ENCODE assay signal across 8 mouse cellular contexts in the genomic region with DNA sequence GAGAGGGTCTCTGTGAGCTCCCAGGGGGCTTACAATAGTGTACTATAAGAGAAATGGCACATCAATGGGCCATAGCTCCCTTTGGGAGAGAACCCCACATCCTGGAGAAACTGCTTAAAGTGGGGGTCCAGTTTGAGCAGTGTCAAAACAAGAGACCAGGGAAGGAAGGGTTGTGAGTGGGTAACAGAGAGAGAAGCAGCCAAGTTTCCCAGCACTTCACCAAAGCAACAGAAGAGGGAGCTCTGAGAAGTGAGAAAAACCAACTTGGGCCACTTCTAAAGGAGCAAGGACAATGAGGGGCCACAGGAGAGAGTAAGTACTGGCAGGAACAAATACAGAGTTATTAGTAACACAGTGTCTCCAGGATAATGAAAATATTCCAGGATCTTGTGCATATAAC. TPM values are rescaled to one million over a fixed set of nuclear protein-coding genes. Genes with fewer than 3 reads are reported as not detected.
A peak's percentile ranks its signal among the peaks of the same experiment; 100 is the strongest.
DNase-seq lines count a peak whose midpoint lies in the region; ATAC-seq and TF ChIP-seq lines count a peak whose summit lies in the region.
"Had no signal": no experiment of that assay in that cellular context is flagged by ENCODE, and none has a peak within 500 bp of the region (broad histone marks: within the 10 kb centered on the region; RNA-seq: fewer than 3 reads in every experiment).

No protein-coding gene starts in this region.

- H3K4me1 ChIP-seq in hindbrain, embryonic 12.5 days, result no peaks in the 10 kb centered on the region

- no peak for ATAC-seq in hindbrain, embryonic 12.5 days (ENCODE audit: low FRiP score)
- ATAC-seq: forebrain, embryonic 16.5 days had no signal

- H3K36me3 ChIP-seq in hindbrain, embryonic 12.5 days, result no peaks in the 10 kb centered on the region

- H3K27me3 ChIP-seq in hindbrain, embryonic 12.5 days, result no peaks in the 10 kb centered on the region

- H3K9me3 ChIP-seq in hindbrain, embryonic 12.5 days (replicated peaks), result no peaks in the 10 kb centered on the region

- no peak overlapping the region for H3K27ac ChIP-seq in hindbrain, embryonic 12.5 days

- TF ChIP-seq POLR2A in brain, embryonic 14.5 days (IDR thresholded peaks at IDR 0.05; ENCODE audit: borderline replicate concordance, extremely low read depth, insufficient read depth, insufficient read length, poor library complexity, severe bottlenecking), result no peak

- no peak overlapping the region for H3K9ac ChIP-seq in hindbrain, embryonic 12.5 days

- peak; percentile 50; the same call in 1 of the 2 replicates for TF ChIP-seq CTCF in brain, embryonic 14.5 days (IDR thresholded peaks at IDR 0.05; ENCODE audit: borderline replicate concordance, extremely low read depth, insufficient read depth, insufficient read length)

- DNase-seq in kidney, adult 9 months, result peak; percentile 42
- no peak for DNase-seq in kidney, adult 11 months
- DNase-seq in Muller cell, postnatal 12 days (ENCODE audit: inconsistent ontology term), result peak; percentile 40
- no peak for DNase-seq in brain, embryonic 14.5 days (ENCODE audit: low read depth)
- DNase-seq in lung, postnatal 10 days, result peak; percentile 61
- DNase-seq in frontal cortex, postnatal 36 days (ENCODE audit: low spot score in 2 of 2), result no peak

- no peak overlapping the region for H3K4me2 ChIP-seq in hindbrain, embryonic 12.5 days (replicated peaks)

- H3K4me3 ChIP-seq in hindbrain, embryonic 12.5 days, result no peak overlapping the region

RNA-seq across cellular contexts. Expression of a gene that starts 0.7 kb away (rescaled TPM):
- polyA plus RNA-seq in brain, embryonic 14.5 days (2012; rRNA removed), result not detected in 2 replicates
- not detected in 2 replicates for polyA plus RNA-seq in hindbrain, embryonic 12.5 days (2016; fragmentation: Nextera tagmentation; extraction: Ambion mirVana)
- polyA plus RNA-seq: forebrain, embryonic 16.5 days had no signal

RNA-seq across cellular contexts. Expression of a gene that starts 34.8 kb away (rescaled TPM):
- polyA plus RNA-seq in brain, embryonic 14.5 days (2012; rRNA removed), result not detected in 2 replicates
- not detected in 2 replicates for polyA plus RNA-seq in hindbrain, embryonic 12.5 days (2016; fragmentation: Nextera tagmentation; extraction: Ambion mirVana)
- polyA plus RNA-seq: forebrain, embryonic 16.5 days had no signal

RNA-seq across cellular contexts. Expression of a gene that starts 48.4 kb away (rescaled TPM):
- not detected in 2 replicates for polyA plus RNA-seq in brain, embryonic 14.5 days (2012; rRNA removed)
- polyA plus RNA-seq in hindbrain, embryonic 12.5 days (2016; fragmentation: Nextera tagmentation; extraction: Ambion mirVana), result not detected in 2 replicates
- polyA plus RNA-seq: forebrain, embryonic 16.5 days had no signal

Comparison
In these comparisons a context has a peak if more than half of its experiments do, and no peak if none do; other contexts are left out.
1. DNase-seq: peak in kidney, adult 9 months (single experiment), Muller cell, postnatal 12 days (single experiment) and lung, postnatal 10 days (single experiment); none in kidney, adult 11 months (single experiment), brain, embryonic 14.5 days (single experiment) and frontal cortex, postnatal 36 days (0 of 2).